Mouse (Mus musculus): Measurements from ENCODE around the gene Spcs2. TPM values are rescaled to one million over a fixed set of nuclear protein-coding genes. Genes with fewer than 3 reads are reported as not detected.

Spcs2 gene
- polyA plus RNA-seq (2012; rRNA removed): 87.3 and 92.5 TPM in 2 replicates

GRCm38 (mm10) chr7:99863362-99863761, at the start of gene Spcs2:
Gene Spcs2 (minus strand): TSS chr7:99863462.

GRCm38 (mm10) chr7:99858813-99859585, 4.3 kb downstream of the Spcs2 start, which contains the start of gene Xrra1:
Gene Xrra1 (plus strand): TSS chr7:99859116.

GRCm38 (mm10) chr7:99828083-99828570, 35.1 kb downstream of the Spcs2 start, which contains the start of gene Neu3:
Gene Neu3 (minus strand): TSS chr7:99828417.

Other genes with a start within 250 kb of the Spcs2 start
- gene Tpbgl, start 236.4 kb downstream of the Spcs2 start, polyA plus RNA-seq (2012; rRNA removed): 1.5 and 1.8 TPM in 2 replicates
- 7.0 and 7.1 TPM in 2 replicates for gene Slco2b1, start 152.1 kb downstream of the Spcs2 start, polyA plus RNA-seq (2012; rRNA removed)
- gene Olfr520, start 133.2 kb downstream of the Spcs2 start, polyA plus RNA-seq (2012; rRNA removed): not detected in 2 replicates
- gene Olfr521, start 100.0 kb downstream of the Spcs2 start, polyA plus RNA-seq (2012; rRNA removed): not detected in 2 replicates
- 1.8 and 1.9 TPM in 2 replicates for gene Neu3, start 35.0 kb downstream of the Spcs2 start, polyA plus RNA-seq (2012; rRNA removed)
- 0.80 and 0.82 TPM in 2 replicates for gene Xrra1, start 4.3 kb downstream of the Spcs2 start, polyA plus RNA-seq (2012; rRNA removed)
- 8.4 and 9.8 TPM in 2 replicates for gene Rnf169, start 117.0 kb upstream of the Spcs2 start, polyA plus RNA-seq (2012; rRNA removed)
- 0.30 and 0.52 TPM in 2 replicates for gene Chrdl2, start 142.7 kb upstream of the Spcs2 start, polyA plus RNA-seq (2012; rRNA removed)